Mouse (Mus musculus): ENCODE measurements around the gene Ndufa4l2. TPM values are rescaled to one million over a fixed set of nuclear protein-coding genes. Genes with fewer than 3 reads are reported as not detected.

The Ndufa4l2 gene
- 17.6 and 21.3 TPM in 2 replicates for polyA plus RNA-seq (2015; fragmentation: Nextera tagmentation; extraction: Ambion mirVana)

DNA sequence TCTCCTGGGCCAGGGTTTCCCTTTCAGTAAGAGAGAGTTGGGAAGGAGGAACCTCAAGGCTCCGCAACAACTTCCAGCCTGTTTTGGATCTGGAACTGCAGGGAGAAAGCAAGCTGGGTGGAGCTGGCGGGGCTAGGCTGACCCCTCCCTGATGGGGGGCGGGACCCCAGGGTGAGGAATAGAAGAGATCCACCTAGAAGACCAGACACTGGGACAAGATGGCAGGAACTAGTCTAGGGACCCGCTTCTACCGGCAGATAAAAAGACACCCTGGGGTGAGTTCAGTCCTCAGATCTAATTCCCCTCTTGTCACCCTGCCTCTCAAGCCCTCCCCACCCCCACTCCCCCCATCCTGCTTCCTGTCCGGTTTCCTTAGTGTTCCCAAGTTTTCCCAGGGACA, at the start of gene Ndufa4l2:
Gene Ndufa4l2, plus strand, starts transcription at position 204 of the 400 bp plus-strand sequence.
- Histone ChIP-seq H3K4me3 (replicated peaks; ENCODE audit: low read length) (no peak within 1 kb of the TSS), H3K36me3 (ENCODE audit: control insufficient read depth, insufficient read depth) (peaks cover 2% of the 10 kb centered on the region; the same call in 1 of the 2 replicates), H3K4me1 (replicated peaks; ENCODE audit: control insufficient read depth, insufficient read depth, low read length) (peaks cover 50% of the 10 kb centered on the region), H3K4me2 (ENCODE audit: low read length) (peak within 1 kb of the TSS; percentile 98), H3K27me3 (replicated peaks; ENCODE audit: control insufficient read depth, insufficient read depth, low read length) (peaks cover 13% of the 10 kb centered on the region), H3K27ac (ENCODE audit: low read length) (no peak within 1 kb of the TSS), H3K9me3 (ENCODE audit: control insufficient read depth, low read length) (no peaks in the 10 kb centered on the region), H3K9ac (replicated peaks; ENCODE audit: low read depth, low read length) (0 out of 2 replicates have a peak within 1 kb of the TSS, but pooled peaks have one; percentile 35)
- no peak for ATAC-seq
- WGBS = 29% methylated on average over 6 of the region's 6 CpGs

DNA sequence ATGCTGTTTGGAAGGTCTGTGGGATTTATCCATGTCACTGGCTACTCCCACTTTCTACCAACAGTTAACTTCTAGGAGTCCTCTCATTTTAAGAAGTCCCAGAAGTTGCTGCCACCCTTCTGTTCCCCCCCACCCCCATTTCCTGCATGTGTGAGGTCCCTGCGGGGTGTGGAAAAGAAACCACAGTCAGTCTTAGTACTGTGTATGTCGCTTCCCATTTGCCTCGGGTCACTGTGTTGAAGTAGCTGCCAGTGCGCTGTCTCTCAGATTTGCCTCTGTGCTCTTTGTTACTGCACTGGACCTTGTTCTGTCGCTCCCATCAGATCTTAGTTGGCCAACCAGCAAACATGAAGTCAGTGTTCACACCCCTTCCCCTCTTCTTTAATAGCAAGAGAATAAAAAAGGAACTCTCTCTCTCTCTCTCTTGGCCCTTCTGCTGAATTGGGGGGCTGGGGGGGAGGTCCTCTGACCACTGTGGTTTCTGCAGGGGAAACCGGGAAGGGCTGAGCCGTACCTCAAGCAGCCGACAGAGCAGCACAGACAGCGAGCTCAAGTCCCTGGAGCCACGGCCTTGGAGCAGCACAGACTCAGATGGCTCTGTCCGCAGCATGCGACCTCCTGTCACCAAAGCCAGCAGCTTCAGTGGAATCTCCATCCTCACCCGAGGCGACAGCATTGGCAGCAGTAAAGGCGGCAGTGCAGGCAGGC, 43.3 kb upstream of the Ndufa4l2 start:
- WGBS = 83% methylated on average over 15 of the region's 15 CpGs
- Histone ChIP-seq H3K27ac (ENCODE audit: low read length) (no peak overlapping the region), H3K9ac (replicated peaks; ENCODE audit: low read depth, low read length) (no peak overlapping the region), H3K9me3 (ENCODE audit: control insufficient read depth, low read length) (no peaks in the 10 kb centered on the region), H3K27me3 (replicated peaks; ENCODE audit: control insufficient read depth, insufficient read depth, low read length) (no peaks in the 10 kb centered on the region), H3K4me2 (ENCODE audit: low read length) (no peak overlapping the region), H3K4me1 (replicated peaks; ENCODE audit: control insufficient read depth, insufficient read depth, low read length) (no peaks in the 10 kb centered on the region), H3K4me3 (replicated peaks; ENCODE audit: low read length) (no peak overlapping the region), H3K36me3 (ENCODE audit: control insufficient read depth, insufficient read depth) (peaks cover 10% of the 10 kb centered on the region)
- ATAC-seq = no peak

DNA sequence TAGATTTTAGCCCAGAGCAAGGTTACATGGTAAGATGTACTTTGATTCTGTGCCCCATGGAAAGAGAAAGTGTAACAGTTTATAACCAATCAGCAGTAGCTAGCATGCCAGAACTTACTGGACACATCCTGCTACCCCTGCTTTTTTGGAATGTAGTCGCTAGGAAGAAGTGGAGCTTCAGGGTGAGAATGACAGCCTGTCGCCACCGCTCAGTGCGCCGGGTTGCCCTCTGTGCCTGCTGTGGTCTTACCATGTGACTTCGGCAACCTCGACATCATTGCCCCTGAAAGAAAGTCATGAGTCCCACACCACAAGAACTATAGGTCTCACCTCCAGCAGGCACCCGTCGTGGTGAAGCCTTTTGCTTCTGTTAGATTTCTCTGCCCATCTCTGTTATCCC, 42.0 kb upstream of the Ndufa4l2 start:
- no peaks in the 10 kb centered on the region for H3K27me3 ChIP-seq (replicated peaks; ENCODE audit: control insufficient read depth, insufficient read depth, low read length)
- no peak overlapping the region for H3K4me3 ChIP-seq (replicated peaks; ENCODE audit: low read length)
- H3K4me2 ChIP-seq (ENCODE audit: low read length) = no peak overlapping the region
- no peak for ATAC-seq
- H3K36me3 ChIP-seq (ENCODE audit: control insufficient read depth, insufficient read depth) = peaks cover 18% of the 10 kb centered on the region
- no peaks in the 10 kb centered on the region for H3K4me1 ChIP-seq (replicated peaks; ENCODE audit: control insufficient read depth, insufficient read depth, low read length)
- 89% methylated on average over 9 of the region's 9 CpGs for WGBS
- no peak overlapping the region for H3K9ac ChIP-seq (replicated peaks; ENCODE audit: low read depth, low read length)
- no peak overlapping the region for H3K27ac ChIP-seq (ENCODE audit: low read length)
- no peaks in the 10 kb centered on the region for H3K9me3 ChIP-seq (ENCODE audit: control insufficient read depth, low read length)

DNA sequence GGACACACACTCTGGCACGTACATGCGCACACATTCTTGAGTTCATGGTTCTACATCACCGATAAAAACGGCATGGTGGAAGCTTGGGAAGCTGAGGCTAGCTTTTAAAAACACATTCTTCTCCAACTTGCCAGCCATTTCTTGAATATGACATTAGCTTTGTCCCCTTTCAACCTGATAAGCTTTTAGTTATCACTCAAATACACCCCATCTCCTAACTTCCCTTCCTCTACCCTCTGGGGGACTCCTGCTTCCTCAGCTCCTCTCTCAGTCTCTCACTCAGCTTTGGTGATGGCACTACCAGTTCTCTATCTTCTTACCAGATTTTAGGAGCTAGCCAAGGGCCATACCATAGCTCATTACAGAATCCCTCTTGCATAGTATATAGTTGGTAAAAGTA, 39.6 kb upstream of the Ndufa4l2 start:
- Histone ChIP-seq H3K4me3 (replicated peaks; ENCODE audit: low read length) (no peak overlapping the region), H3K36me3 (ENCODE audit: control insufficient read depth, insufficient read depth) (peaks cover 14% of the 10 kb centered on the region), H3K27ac (ENCODE audit: low read length) (no peak overlapping the region), H3K4me2 (ENCODE audit: low read length) (no peak overlapping the region), H3K9me3 (ENCODE audit: control insufficient read depth, low read length) (no peaks in the 10 kb centered on the region), H3K4me1 (replicated peaks; ENCODE audit: control insufficient read depth, insufficient read depth, low read length) (no peaks in the 10 kb centered on the region), H3K27me3 (replicated peaks; ENCODE audit: control insufficient read depth, insufficient read depth, low read length) (no peaks in the 10 kb centered on the region), H3K9ac (replicated peaks; ENCODE audit: low read depth, low read length) (no peak overlapping the region)
- WGBS = 95% methylated on average over 4 of the region's 4 CpGs
- ATAC-seq = no peak

DNA sequence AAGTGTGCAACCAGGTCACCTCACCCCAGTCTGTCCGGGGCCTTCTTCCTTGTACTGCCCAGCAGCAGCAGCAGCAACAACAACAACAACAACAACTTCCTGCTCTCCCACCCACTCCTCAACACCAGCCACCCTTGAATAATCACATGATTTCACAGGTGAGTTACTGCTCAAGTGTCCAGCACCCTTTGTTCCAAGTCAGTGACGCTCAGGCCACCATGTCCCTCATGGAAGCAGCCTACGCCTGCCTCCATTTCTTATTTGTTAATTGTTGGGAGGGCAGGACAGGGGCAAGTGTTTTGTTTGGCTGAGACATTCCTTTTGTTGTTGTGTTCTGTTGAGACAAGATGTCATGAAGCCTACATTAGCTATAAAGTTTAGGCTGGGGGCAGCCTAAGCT, 38.2 kb upstream of the Ndufa4l2 start:
- Histone ChIP-seq H3K9me3 (ENCODE audit: control insufficient read depth, low read length) (no peaks in the 10 kb centered on the region), H3K27me3 (replicated peaks; ENCODE audit: control insufficient read depth, insufficient read depth, low read length) (no peaks in the 10 kb centered on the region), H3K4me3 (replicated peaks; ENCODE audit: low read length) (no peak overlapping the region), H3K9ac (replicated peaks; ENCODE audit: low read depth, low read length) (no peak overlapping the region), H3K36me3 (ENCODE audit: control insufficient read depth, insufficient read depth) (peaks cover 11% of the 10 kb centered on the region; the same call in 1 of the 2 replicates), H3K4me1 (replicated peaks; ENCODE audit: control insufficient read depth, insufficient read depth, low read length) (no peaks in the 10 kb centered on the region), H3K4me2 (ENCODE audit: low read length) (no peak overlapping the region), H3K27ac (ENCODE audit: low read length) (no peak overlapping the region)
- no peak for ATAC-seq
- WGBS = 88% methylated on average over 3 of the region's 3 CpGs

DNA sequence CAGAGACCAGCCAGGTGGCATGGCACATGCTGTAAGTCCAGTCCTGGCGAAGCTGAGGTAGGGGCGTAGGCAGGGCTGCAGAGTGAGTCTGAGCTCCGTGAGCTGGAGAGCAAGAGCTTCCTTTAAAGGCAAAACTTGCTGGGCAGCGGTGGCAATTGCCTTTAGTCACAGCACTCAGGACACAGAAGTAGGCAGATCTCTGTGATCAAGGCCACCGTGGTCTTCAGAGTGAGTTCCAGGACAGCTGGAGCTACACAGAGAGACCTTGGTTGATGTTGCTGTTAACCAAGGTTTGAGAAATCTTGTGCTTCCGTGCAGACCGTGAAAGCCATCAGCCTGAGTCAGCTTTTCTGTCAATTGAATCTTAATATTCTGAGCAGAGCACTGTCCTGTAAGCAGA, 37.5 kb upstream of the Ndufa4l2 start:
- ATAC-seq = no peak
- H3K36me3 ChIP-seq (ENCODE audit: control insufficient read depth, insufficient read depth) = peaks cover 11% of the 10 kb centered on the region; the same call in 1 of the 2 replicates
- no peak overlapping the region for H3K27ac ChIP-seq (ENCODE audit: low read length)
- H3K4me2 ChIP-seq (ENCODE audit: low read length) = no peak overlapping the region
- WGBS = 86% methylated on average over 7 of the region's 7 CpGs
- no peak overlapping the region for H3K4me3 ChIP-seq (replicated peaks; ENCODE audit: low read length)
- H3K9ac ChIP-seq (replicated peaks; ENCODE audit: low read depth, low read length) = no peak overlapping the region
- H3K27me3 ChIP-seq (replicated peaks; ENCODE audit: control insufficient read depth, insufficient read depth, low read length) = no peaks in the 10 kb centered on the region
- no peaks in the 10 kb centered on the region for H3K9me3 ChIP-seq (ENCODE audit: control insufficient read depth, low read length)
- no peaks in the 10 kb centered on the region for H3K4me1 ChIP-seq (replicated peaks; ENCODE audit: control insufficient read depth, insufficient read depth, low read length)

DNA sequence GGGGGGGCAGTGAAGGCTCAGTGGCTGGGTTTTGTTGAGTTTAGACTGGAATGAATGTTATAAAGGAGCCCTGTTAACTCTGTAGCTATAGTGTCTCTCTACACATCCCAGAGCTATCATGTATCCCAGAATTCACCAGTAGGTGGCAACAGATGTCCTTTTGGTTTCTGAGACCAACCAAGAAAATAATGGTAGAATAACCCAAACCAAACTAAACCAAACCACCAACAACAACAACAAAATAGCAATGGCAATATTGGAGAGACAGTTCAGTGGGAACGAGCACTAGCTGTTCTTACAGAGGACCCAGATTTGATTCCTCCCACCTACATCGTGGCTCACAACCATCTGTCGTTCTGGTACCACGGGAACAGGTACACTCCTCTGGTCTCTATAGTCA, 35.6 kb upstream of the Ndufa4l2 start:
- H3K36me3 ChIP-seq (ENCODE audit: control insufficient read depth, insufficient read depth) = peaks cover 15% of the 10 kb centered on the region; the same call in 1 of the 2 replicates
- H3K9me3 ChIP-seq (ENCODE audit: control insufficient read depth, low read length) = no peaks in the 10 kb centered on the region
- no peak overlapping the region for H3K27ac ChIP-seq (ENCODE audit: low read length)
- no peaks in the 10 kb centered on the region for H3K4me1 ChIP-seq (replicated peaks; ENCODE audit: control insufficient read depth, insufficient read depth, low read length)
- H3K9ac ChIP-seq (replicated peaks; ENCODE audit: low read depth, low read length) = no peak overlapping the region
- WGBS = 92% methylated on average over 4 of the region's 4 CpGs
- H3K27me3 ChIP-seq (replicated peaks; ENCODE audit: control insufficient read depth, insufficient read depth, low read length) = no peaks in the 10 kb centered on the region
- 0 out of 2 replicates have a peak, but pooled peaks have one; percentile 26 for ATAC-seq
- H3K4me2 ChIP-seq (ENCODE audit: low read length) = no peak overlapping the region
- no peak overlapping the region for H3K4me3 ChIP-seq (replicated peaks; ENCODE audit: low read length)

DNA sequence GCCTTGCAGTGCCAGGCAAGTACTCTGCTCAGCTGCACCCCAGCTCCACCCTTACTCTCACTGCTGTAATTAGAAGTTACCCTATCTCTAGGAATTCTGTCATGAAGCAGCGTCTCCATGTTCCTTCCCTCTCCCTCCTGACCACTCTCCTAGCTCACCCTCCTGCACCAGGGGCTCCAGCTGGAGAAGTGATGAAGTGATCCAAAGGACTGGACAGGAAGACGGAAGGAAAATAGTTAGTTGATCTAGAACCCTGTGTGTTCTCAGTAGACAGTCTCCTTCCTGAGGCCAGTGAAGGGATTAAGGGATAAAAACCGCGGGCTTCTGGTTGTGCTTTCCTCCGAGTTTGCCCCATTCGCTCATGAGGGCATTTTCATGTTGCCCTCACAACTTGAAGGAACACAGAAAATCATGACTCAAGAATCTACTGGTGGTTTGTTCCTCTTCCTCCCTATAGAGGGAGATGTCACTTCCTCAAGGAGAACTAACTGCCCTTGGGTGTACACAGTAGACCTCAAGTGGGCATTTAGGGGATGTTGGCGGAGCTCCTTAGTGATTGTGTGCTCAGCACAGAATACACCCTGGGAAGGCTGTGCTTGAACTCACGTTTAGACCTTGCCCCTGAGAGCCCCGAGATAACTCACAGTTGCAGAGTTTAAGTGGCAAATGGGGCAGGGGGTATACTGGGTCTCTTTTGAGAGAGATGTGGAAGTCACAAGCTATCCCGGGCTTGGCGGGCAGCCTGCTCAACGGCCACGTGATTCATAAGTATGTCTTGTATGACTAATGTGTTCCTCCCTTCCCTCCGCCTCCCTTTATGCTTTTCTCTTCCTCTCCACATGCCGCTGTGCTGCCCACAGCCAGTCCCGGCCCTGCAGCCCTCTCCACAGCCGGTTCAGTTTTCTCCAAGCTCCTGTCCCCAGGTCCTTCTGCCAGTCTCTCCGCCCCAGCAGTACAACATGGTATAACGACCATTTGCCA, 33.6 kb upstream of the Ndufa4l2 start:
- Histone ChIP-seq H3K9ac (replicated peaks; ENCODE audit: low read depth, low read length) (no peak overlapping the region), H3K27ac (ENCODE audit: low read length) (no peak overlapping the region), H3K27me3 (replicated peaks; ENCODE audit: control insufficient read depth, insufficient read depth, low read length) (no peaks in the 10 kb centered on the region), H3K4me2 (ENCODE audit: low read length) (no peak overlapping the region), H3K4me1 (replicated peaks; ENCODE audit: control insufficient read depth, insufficient read depth, low read length) (no peaks in the 10 kb centered on the region), H3K9me3 (ENCODE audit: control insufficient read depth, low read length) (no peaks in the 10 kb centered on the region), H3K4me3 (replicated peaks; ENCODE audit: low read length) (no peak overlapping the region), H3K36me3 (ENCODE audit: control insufficient read depth, insufficient read depth) (peaks cover 24% of the 10 kb centered on the region)
- WGBS = 87% methylated on average over 19 of the region's 19 CpGs
- no peak for ATAC-seq

DNA sequence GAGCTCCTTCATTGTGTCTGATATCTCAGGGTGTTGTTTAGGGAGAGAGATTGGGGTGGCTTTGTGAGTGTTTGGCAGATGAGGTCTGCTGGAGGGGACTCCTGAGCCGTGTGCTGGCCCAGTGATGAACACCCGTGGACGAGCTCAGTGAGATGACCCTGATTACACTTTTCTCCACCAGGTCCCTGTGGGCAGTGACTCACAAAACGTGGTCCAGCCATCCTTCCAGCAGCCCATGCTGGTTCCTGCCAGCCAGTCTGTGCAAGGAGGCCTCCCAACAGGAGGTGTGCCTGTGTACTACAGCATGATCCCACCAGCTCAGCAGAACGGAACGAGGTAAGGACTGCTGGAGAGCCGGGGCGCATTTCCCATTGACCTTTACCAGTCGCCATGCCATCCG, 29.5 kb upstream of the Ndufa4l2 start:
- Histone ChIP-seq H3K36me3 (ENCODE audit: control insufficient read depth, insufficient read depth) (peaks cover 22% of the 10 kb centered on the region), H3K27me3 (replicated peaks; ENCODE audit: control insufficient read depth, insufficient read depth, low read length) (no peaks in the 10 kb centered on the region), H3K9me3 (ENCODE audit: control insufficient read depth, low read length) (no peaks in the 10 kb centered on the region), H3K4me1 (replicated peaks; ENCODE audit: control insufficient read depth, insufficient read depth, low read length) (0 out of 2 replicates have a peak, but pooled peaks cover 2% of the 10 kb centered on the region), H3K4me2 (ENCODE audit: low read length) (no peak overlapping the region), H3K9ac (replicated peaks; ENCODE audit: low read depth, low read length) (no peak overlapping the region), H3K27ac (ENCODE audit: low read length) (no peak overlapping the region), H3K4me3 (replicated peaks; ENCODE audit: low read length) (no peak overlapping the region)
- ATAC-seq = no peak
- WGBS = 91% methylated on average over 10 of the region's 10 CpGs
